Mouse (Mus musculus) ovary, postnatal 14 days (tissue): ENCODE results near the gene Fzd2.
"Not testable (repeated sequence)": the region's sequence is repeated elsewhere in the genome, so short reads cannot be mapped to it uniquely, and the experiment has no call there.

Experiments
- DNase-seq: peaks from one replicate; pipeline ENCODE4 v3.0.0; 2022; ENCODE audit warnings: low spot score

The Fzd2 gene

GRCm38 (mm10) chr11:102604010-102604584 lies at the start of gene Fzd2:
Gene Fzd2 (plus strand): TSS chr11:102604396.
- DNase-seq: peak; percentile 71

GRCm38 (mm10) chr11:102555400-102556030 lies 48.7 kb upstream of the Fzd2 start:
- no peak for DNase-seq

- peak; percentile 90 for DNase-seq
Measured at GRCm38 (mm10) chr11:102556031-102556715, 48.0 kb upstream of the Fzd2 start, which contains the start of gene Gpatch8. Gene Gpatch8 (minus strand): TSS chr11:102556392.

GRCm38 (mm10) chr11:102556716-102557074 lies 47.5 kb upstream of the Fzd2 start:
- DNase-seq: no peak

- DNase-seq: no peak
Measured at GRCm38 (mm10) chr11:102557386-102557785, 46.8 kb upstream of the Fzd2 start.

- DNase-seq: no peak
Measured at GRCm38 (mm10) chr11:102558704-102559103, 45.5 kb upstream of the Fzd2 start.

GRCm38 (mm10) chr11:102564952-102565671 lies 39.1 kb upstream of the Fzd2 start:
- not testable (repeated sequence) for DNase-seq

- DNase-seq: no peak
Measured at GRCm38 (mm10) chr11:102565741-102566140, 38.5 kb upstream of the Fzd2 start.

- no peak for DNase-seq
Measured at GRCm38 (mm10) chr11:102566290-102566689, 37.9 kb upstream of the Fzd2 start.

- no peak for DNase-seq
Measured at GRCm38 (mm10) chr11:102567157-102567556, 37.0 kb upstream of the Fzd2 start.

- no peak for DNase-seq
Measured at GRCm38 (mm10) chr11:102567723-102568122, 36.5 kb upstream of the Fzd2 start.

GRCm38 (mm10) chr11:102568191-102568590 lies 36.0 kb upstream of the Fzd2 start:
- DNase-seq: no peak

GRCm38 (mm10) chr11:102568756-102569377 lies 35.3 kb upstream of the Fzd2 start:
- no peak for DNase-seq

- DNase-seq: peak; percentile 85
Measured at GRCm38 (mm10) chr11:102572866-102573663, 31.1 kb upstream of the Fzd2 start.

GRCm38 (mm10) chr11:102575034-102575433 lies 29.2 kb upstream of the Fzd2 start:
- no peak for DNase-seq

GRCm38 (mm10) chr11:102576050-102576754 lies 28.0 kb upstream of the Fzd2 start:
- DNase-seq: no peak

- DNase-seq: peak; percentile 86
Measured at GRCm38 (mm10) chr11:102578341-102579118, 25.7 kb upstream of the Fzd2 start.

GRCm38 (mm10) chr11:102579165-102580033 lies 24.8 kb upstream of the Fzd2 start, which contains the start of gene Gm11627:
Gene Gm11627 (minus strand): TSS chr11:102579461.
- no peak for DNase-seq

- no peak for DNase-seq
Measured at GRCm38 (mm10) chr11:102580034-102580330, 24.2 kb upstream of the Fzd2 start.
